In the genomic region with DNA sequence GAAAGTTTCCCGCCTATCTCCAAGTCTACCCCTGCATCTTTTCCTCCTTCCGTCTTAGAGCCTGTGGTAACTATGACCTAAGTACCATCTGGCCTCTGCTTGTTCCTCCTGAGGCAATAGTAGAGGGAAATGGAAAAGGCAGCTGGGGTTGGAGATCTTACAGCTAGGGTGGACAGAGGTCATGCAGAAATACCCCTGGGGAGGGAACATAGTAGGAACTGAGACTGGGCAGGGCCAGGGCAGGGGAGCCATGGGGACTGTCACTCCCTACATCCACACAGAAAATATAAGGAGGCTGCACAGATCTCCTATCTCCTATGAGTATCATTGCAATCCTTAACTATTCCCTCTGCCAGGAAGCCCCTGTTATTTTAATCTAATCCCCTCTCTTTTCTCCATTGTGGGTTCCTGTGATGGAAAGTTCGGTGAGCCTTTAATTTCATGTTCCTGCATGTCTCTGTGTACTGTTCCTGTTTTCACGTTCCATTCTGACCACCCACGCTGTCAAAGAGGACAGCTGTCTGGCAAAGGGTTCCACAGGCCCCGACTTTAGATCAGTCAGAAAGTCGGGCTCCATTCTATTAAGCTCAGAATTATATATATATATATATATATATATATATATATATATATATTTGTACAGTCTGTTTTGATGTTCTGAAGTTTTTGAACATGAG, we compare ENCODE assay signal across 10 mouse cellular contexts. TPM values are rescaled to one million over a fixed set of nuclear protein-coding genes. Genes with fewer than 3 reads are reported as not detected.
DNase-seq lines count a peak whose midpoint lies in the region; ATAC-seq and TF ChIP-seq lines count a peak whose summit lies in the region.
"Had no signal": no experiment of that assay in that cellular context is flagged by ENCODE, and none has a peak within 500 bp of the region (broad histone marks: within the 10 kb centered on the region; RNA-seq: fewer than 3 reads in every experiment).

No protein-coding gene starts in this region.

- no peak overlapping the region for H3K4me2 ChIP-seq in heart, postnatal 0 days (ENCODE audit: low read depth, low read length)
- H3K4me2 ChIP-seq in midbrain, embryonic 16.5 days (ENCODE audit: low read length), result no peak overlapping the region
- H3K4me2 ChIP-seq: limb, embryonic 13.5 days; neural tube, embryonic 13.5 days had no signal

- ATAC-seq in heart, postnatal 0 days (ENCODE audit: insufficient read depth, low read depth), result peak; percentile 53
- ATAC-seq in midbrain, embryonic 16.5 days, result no peak

- no peak for TF ChIP-seq EP300 in heart, postnatal 0 days (IDR thresholded peaks at IDR 0.05; ENCODE audit: low read depth)

- 52% methylated on average over 7 of the region's 7 CpGs for WGBS in heart, postnatal 0 days
- WGBS in midbrain, embryonic 16.5 days, result 74% methylated on average over 7 of the region's 7 CpGs

- no peak overlapping the region for H3K9ac ChIP-seq in heart, postnatal 0 days (replicated peaks; ENCODE audit: low read depth, low read length)
- no peak overlapping the region for H3K9ac ChIP-seq in midbrain, embryonic 16.5 days (ENCODE audit: low read depth, low read length)
- H3K9ac ChIP-seq: limb, embryonic 13.5 days; neural tube, embryonic 13.5 days had no signal

- TF ChIP-seq CTCF in layer of hippocampus, adult 2 months (conservative IDR thresholded peaks at IDR 0.05), result no peak
- TF ChIP-seq CTCF in heart, postnatal 0 days (IDR thresholded peaks at IDR 0.05; ENCODE audit: low read depth), result no peak

- H3K27me3 ChIP-seq in heart, postnatal 0 days (ENCODE audit: control insufficient read depth, insufficient read depth, low read length), result no peaks in the 10 kb centered on the region
- H3K27me3 ChIP-seq in midbrain, embryonic 16.5 days (ENCODE audit: control insufficient read depth, insufficient read depth, low read depth, low read length), result no peaks in the 10 kb centered on the region
- H3K27me3 ChIP-seq: limb, embryonic 13.5 days; neural tube, embryonic 13.5 days had no signal

- peak; percentile 45 for DNase-seq in layer of hippocampus, adult 9-11 months
- DNase-seq in layer of hippocampus, adult 2 months (ENCODE audit: low spot score in 2 of 2), result no peak
- DNase-seq in brain, adult 2 months (ENCODE audit: low read depth, low spot score), result peak; percentile 25
- no peak for DNase-seq in heart, postnatal 0 days (ENCODE audit: low spot score)
- DNase-seq in monocyte, adult 2 months (ENCODE audit: low read depth in 1 of 2, low spot score in 2 of 2), result peak; percentile 28 to 45
- DNase-seq in kidney, adult 9 months, result no peak
- DNase-seq in layer of hippocampus, postnatal 25 days (ENCODE audit: extremely low spot score in 1 of 2, low spot score in 1 of 2), result no peak

- no peaks in the 10 kb centered on the region for H3K4me1 ChIP-seq in heart, postnatal 0 days (ENCODE audit: control insufficient read depth, insufficient read depth)
- H3K4me1 ChIP-seq in midbrain, embryonic 16.5 days (ENCODE audit: control insufficient read depth, insufficient read depth, low read length), result no peaks in the 10 kb centered on the region

- H3K36me3 ChIP-seq in heart, postnatal 0 days (replicated peaks; ENCODE audit: control insufficient read depth, insufficient read depth, low read length), result no peaks in the 10 kb centered on the region
- H3K36me3 ChIP-seq in midbrain, embryonic 16.5 days (ENCODE audit: control insufficient read depth, insufficient read depth, low read length), result no peaks in the 10 kb centered on the region
- H3K36me3 ChIP-seq: limb, embryonic 13.5 days; neural tube, embryonic 13.5 days had no signal

- no peaks in the 10 kb centered on the region for H3K9me3 ChIP-seq in heart, postnatal 0 days (replicated peaks; ENCODE audit: control insufficient read depth, low read length)
- H3K9me3 ChIP-seq in midbrain, embryonic 16.5 days (replicated peaks; ENCODE audit: control insufficient read depth, low read length, poor library complexity, severe bottlenecking), result no peaks in the 10 kb centered on the region
- H3K9me3 ChIP-seq: limb, embryonic 13.5 days; neural tube, embryonic 13.5 days had no signal

- H3K4me3 ChIP-seq in layer of hippocampus, adult 2 months, result no peak overlapping the region
- no peak overlapping the region for H3K4me3 ChIP-seq in heart, postnatal 0 days (ENCODE audit: low read depth, low read length)
- H3K4me3 ChIP-seq in midbrain, embryonic 16.5 days (ENCODE audit: low read depth, low read length), result no peak overlapping the region
- H3K4me3 ChIP-seq: limb, embryonic 13.5 days; neural tube, embryonic 13.5 days had no signal

- no peak overlapping the region for H3K27ac ChIP-seq in layer of hippocampus, adult 2 months
- no peak overlapping the region for H3K27ac ChIP-seq in heart, postnatal 0 days (ENCODE audit: low read depth)
- H3K27ac ChIP-seq in midbrain, embryonic 16.5 days (ENCODE audit: low read length), result no peak overlapping the region
- H3K27ac ChIP-seq: limb, embryonic 13.5 days; neural tube, embryonic 13.5 days had no signal

RNA-seq across cellular contexts. Expression of a gene that starts 19.0 kb away (rescaled TPM):
- total RNA-seq in layer of hippocampus, adult 2 months (2021), result under 1 TPM in 1 of 2 experiments, not detected in 1; 0.38 TPM
- total RNA-seq in heart, postnatal 0 days (2014; rRNA removed; ENCODE audit: low replicate concordance), result 1.9 and 5.8 TPM in 2 replicates
- 1.6 and 2.0 TPM in 2 replicates for polyA plus RNA-seq in heart, postnatal 0 days (2015; fragmentation: Nextera tagmentation; extraction: Ambion mirVana)
- polyA plus RNA-seq in midbrain, embryonic 16.5 days (2015; fragmentation: Nextera tagmentation; extraction: Ambion mirVana), result 0.23 and 0.37 TPM in 2 replicates
- total RNA-seq in layer of hippocampus, postnatal 25 days (2021), result not detected
- polyA plus RNA-seq: neural tube, embryonic 13.5 days had no signal

RNA-seq across cellular contexts. Expression of a gene that starts 25.4 kb away (rescaled TPM):
- total RNA-seq in layer of hippocampus, adult 2 months (2021), result 1 to 10 TPM; 5.7 to 9.2 TPM
- total RNA-seq in heart, postnatal 0 days (2014; rRNA removed; ENCODE audit: low replicate concordance), result 3.2 and 15.5 TPM in 2 replicates
- 0.75 and 0.78 TPM in 2 replicates for polyA plus RNA-seq in heart, postnatal 0 days (2015; fragmentation: Nextera tagmentation; extraction: Ambion mirVana)
- 73.0 and 74.4 TPM in 2 replicates for polyA plus RNA-seq in midbrain, embryonic 16.5 days (2015; fragmentation: Nextera tagmentation; extraction: Ambion mirVana)
- 1 to 10 TPM; 5.6 to 8.2 TPM for total RNA-seq in layer of hippocampus, postnatal 25 days (2021)

RNA-seq across cellular contexts. Expression of a gene that starts 43.7 kb away (rescaled TPM):
- total RNA-seq in layer of hippocampus, adult 2 months (2021), result 10 to 100 TPM in 1 of 2 experiments, 1 to 10 TPM in 1; 7.9 to 13.1 TPM
- total RNA-seq in heart, postnatal 0 days (2014; rRNA removed; ENCODE audit: low replicate concordance), result 235 and 276 TPM in 2 replicates
- 203 and 209 TPM in 2 replicates for polyA plus RNA-seq in heart, postnatal 0 days (2015; fragmentation: Nextera tagmentation; extraction: Ambion mirVana)
- polyA plus RNA-seq in midbrain, embryonic 16.5 days (2015; fragmentation: Nextera tagmentation; extraction: Ambion mirVana), result 47.3 and 53.0 TPM in 2 replicates
- 10 to 100 TPM; 10.4 to 12.1 TPM for total RNA-seq in layer of hippocampus, postnatal 25 days (2021)

Comparison
In these comparisons a context has a peak if more than half of its experiments do, and no peak if none do; other contexts are left out.
1. DNase-seq: peak in layer of hippocampus, adult 9-11 months (single experiment), brain, adult 2 months (single experiment) and monocyte, adult 2 months (2 of 2); none in layer of hippocampus, adult 2 months (0 of 2), heart, postnatal 0 days (single experiment), kidney, adult 9 months (single experiment) and layer of hippocampus, postnatal 25 days (0 of 2).
2. RNA of a gene that starts 43.7 kb away (total RNA-seq): 235 to 276 TPM in heart, postnatal 0 days; 7.9 to 13.1 TPM in layer of hippocampus, adult 2 months and 10.4 to 12.1 TPM in layer of hippocampus, postnatal 25 days; every median in the first group is over 10 times any median in the second.